Mouse (Mus musculus) forebrain, embryonic 12.5 days (tissue): Measurements from ENCODE around the gene Dnlz. TPM values are rescaled to one million over a fixed set of nuclear protein-coding genes. Genes with fewer than 3 reads are reported as not detected.

ENCODE experiments used
- ATAC-seq: fragments of 200-750 bp; cut with Nextera tagmentation; 2 replicates; pipeline ENCODE4 v1.8.0; 2017; ENCODE audit warnings: moderate TSS enrichment; ENCODE audit not compliant: low FRiP score
- H3K27ac ChIP-seq: fragments of 300-500 bp; sonication (generic); 2 replicates; pipeline ENCODE4 v1.5.1; 2016; ENCODE audit warnings: mild to moderate bottlenecking
- H3K27me3 ChIP-seq: fragments of 300-500 bp; sonication (generic); 2 replicates; pipeline ENCODE4 v1.6.1; 2016; ENCODE audit warnings: mild to moderate bottlenecking
- H3K36me3 ChIP-seq: fragments of 300-500 bp; sonication (generic); replicated peaks from 2 replicates; pipeline ENCODE4 v1.6.1; 2016; ENCODE audit warnings: mild to moderate bottlenecking
- H3K4me1 ChIP-seq: fragments of 300-500 bp; sonication (generic); 2 replicates; pipeline ENCODE4 v1.6.1; 2016
- H3K4me2 ChIP-seq: fragments of 300-500 bp; sonication (generic); 2 replicates; pipeline ENCODE4 v1.6.1; 2016; ENCODE audit warnings: mild to moderate bottlenecking, moderate library complexity
- H3K4me3 ChIP-seq: fragments of 300-500 bp; sonication (generic); replicated peaks from 2 replicates; pipeline ENCODE4 v1.5.1; 2016; ENCODE audit warnings: mild to moderate bottlenecking
- H3K9ac ChIP-seq: fragments of 300-500 bp; sonication (generic); 2 replicates; pipeline ENCODE4 v1.6.1; 2016; ENCODE audit warnings: mild to moderate bottlenecking
- H3K9me3 ChIP-seq: fragments of 300-500 bp; sonication (generic); 2 replicates; pipeline ENCODE4 v1.6.1; 2016
- WGBS: fragments of 180-500 bp; shearing (Covaris S2); methylation state at CpG from one replicate; pipeline ENCODE4 v1.1.7; 2016; 5-methylcytosine and 5-hydroxymethylcytosine counted together
- polyA plus RNA-seq: library from polyadenylated mRNA; unstranded; fragments of >200 nt; fragmentation: Nextera tagmentation; extraction: Ambion mirVana; gene quantifications from 2 replicates; pipeline ENCODE4 v1.2.1, GENCODE M21; 2016

Dnlz gene
- polyA plus RNA-seq, 1 experiment from 2014 or later: 34.5 TPM

GRCm38 (mm10) chr2:26316576-26317246, 35.2 kb downstream of the Dnlz start:
- 60% methylated on average over 9 of the region's 9 CpGs for WGBS
- Histone ChIP-seq H3K4me3 (peak overlapping the region; percentile 90), H3K9ac (peak overlapping the region; percentile 96), H3K4me2 (peak overlapping the region; percentile 96), H3K27ac (peak overlapping the region; percentile 87), H3K4me1 (peaks cover 55% of the 10 kb centered on the region), H3K9me3 (no peaks in the 10 kb centered on the region), H3K36me3 (peaks cover under 1% of the 10 kb centered on the region), H3K27me3 (no peaks in the 10 kb centered on the region)
- ATAC-seq: no peak

- H3K4me3 ChIP-seq: peak overlapping the region; percentile 90
- peak overlapping the region; percentile 96 for H3K9ac ChIP-seq
- no peaks in the 10 kb centered on the region; the same call in none of the 2 replicates for H3K36me3 ChIP-seq
- WGBS: under 1% methylated on average over 11 of the region's 11 CpGs
- ATAC-seq: peak; percentile 44
- H3K4me1 ChIP-seq: peaks cover 55% of the 10 kb centered on the region
- H3K27ac ChIP-seq: peak overlapping the region; percentile 87
- H3K27me3 ChIP-seq: no peaks in the 10 kb centered on the region
- no peaks in the 10 kb centered on the region for H3K9me3 ChIP-seq
- peak overlapping the region; percentile 96 for H3K4me2 ChIP-seq
Observed at GRCm38 (mm10) chr2:26315925-26316311, 36.0 kb downstream of the Dnlz start.

GRCm38 (mm10) chr2:26315072-26315924, 36.6 kb downstream of the Dnlz start, which contains the start of gene Gpsm1:
Gpsm1 (plus strand) TSS chr2:26315515.
- ATAC-seq: peak; percentile 92
- H3K9me3 ChIP-seq: no peaks in the 10 kb centered on the region
- H3K27ac ChIP-seq: peak within 1 kb of the TSS; percentile 87
- 0% methylated on average over 58 of the region's 66 CpGs for WGBS
- peak within 1 kb of the TSS; percentile 96 for H3K4me2 ChIP-seq
- peak within 1 kb of the TSS; percentile 90 for H3K4me3 ChIP-seq
- H3K36me3 ChIP-seq: no peaks in the 10 kb centered on the region; the same call in none of the 2 replicates
- no peaks in the 10 kb centered on the region for H3K27me3 ChIP-seq
- peak within 1 kb of the TSS; percentile 96 for H3K9ac ChIP-seq
- peaks cover 55% of the 10 kb centered on the region for H3K4me1 ChIP-seq

DNA sequence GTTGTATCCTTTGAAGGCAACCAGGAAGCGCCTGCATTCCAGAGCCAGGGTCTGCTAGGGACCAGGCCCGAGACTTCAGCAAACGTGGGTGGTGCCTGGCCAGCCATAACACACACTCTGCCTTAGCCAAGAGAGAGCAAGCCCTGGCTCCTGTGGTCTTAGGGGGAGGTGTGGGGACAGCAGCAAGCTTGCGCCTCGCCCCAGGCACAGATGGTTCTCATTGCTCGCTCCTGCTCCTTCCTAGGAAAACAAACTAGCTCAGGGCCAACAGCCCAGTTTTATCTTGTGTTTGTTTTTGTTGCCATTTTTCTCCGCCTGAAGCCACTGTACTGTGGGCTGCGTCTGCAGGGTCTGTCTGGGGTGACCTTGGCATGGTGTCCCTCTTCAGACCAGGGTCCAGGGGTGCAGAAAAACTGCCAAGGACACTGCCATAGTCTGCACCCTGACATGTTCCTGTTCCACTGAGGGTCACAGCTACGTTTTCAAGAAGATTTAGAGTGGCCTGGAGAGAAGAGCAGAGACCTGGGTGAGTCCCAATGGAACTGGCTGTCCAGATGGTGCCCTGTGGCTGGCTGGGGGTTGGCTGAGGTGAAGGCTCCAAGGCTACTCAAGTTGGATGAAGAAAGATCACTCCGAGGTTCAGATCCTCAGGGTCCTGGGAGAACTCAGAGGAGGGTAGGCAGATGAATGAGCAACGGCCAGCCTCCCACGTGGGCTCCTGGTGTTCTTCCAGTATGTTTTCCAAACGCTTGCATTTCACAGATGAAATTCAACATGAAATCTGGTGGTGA, 37.4 kb downstream of the Dnlz start:
- H3K36me3 ChIP-seq: no peaks in the 10 kb centered on the region; the same call in none of the 2 replicates
- H3K4me1 ChIP-seq: peaks cover 56% of the 10 kb centered on the region
- no peaks in the 10 kb centered on the region for H3K9me3 ChIP-seq
- peak overlapping the region; percentile 90; the same call in 1 of the 2 replicates for H3K4me3 ChIP-seq
- 73% methylated on average over 13 of the region's 13 CpGs for WGBS
- H3K4me2 ChIP-seq: peak overlapping the region; percentile 96
- peak overlapping the region; percentile 96; the same call in 1 of the 2 replicates for H3K9ac ChIP-seq
- H3K27me3 ChIP-seq: no peaks in the 10 kb centered on the region
- peak overlapping the region; percentile 87 for H3K27ac ChIP-seq
- ATAC-seq: no peak

- no peak overlapping the region for H3K4me2 ChIP-seq
- H3K27ac ChIP-seq: no peak overlapping the region
- H3K27me3 ChIP-seq: no peaks in the 10 kb centered on the region
- 79% methylated on average over 1 of the region's 1 CpGs for WGBS
- no peaks in the 10 kb centered on the region; the same call in none of the 2 replicates for H3K36me3 ChIP-seq
- H3K4me3 ChIP-seq: no peak overlapping the region
- H3K9me3 ChIP-seq: no peaks in the 10 kb centered on the region
- H3K9ac ChIP-seq: no peak overlapping the region
- ATAC-seq: no peak
- peaks cover 51% of the 10 kb centered on the region for H3K4me1 ChIP-seq
Observed at GRCm38 (mm10) chr2:26313394-26313793, 38.5 kb downstream of the Dnlz start.

DNA sequence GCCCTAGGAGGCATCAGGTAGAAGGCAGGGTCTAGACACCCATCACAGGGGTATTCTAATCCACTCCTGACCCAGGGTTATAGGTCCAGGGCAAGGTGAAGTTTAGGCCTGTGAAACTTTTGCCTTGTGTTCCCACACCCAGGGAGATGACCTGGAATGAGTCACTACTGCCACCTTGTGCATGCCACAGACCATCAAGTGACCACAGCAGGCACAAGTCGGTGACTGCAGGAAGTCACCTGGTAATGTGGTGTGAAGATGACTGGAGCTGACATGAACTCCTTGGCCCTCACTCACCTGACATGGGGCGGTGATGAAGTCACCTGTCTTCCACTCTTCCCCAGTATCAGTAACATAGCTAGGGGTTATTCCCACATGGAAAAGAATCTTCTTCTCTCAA, 39.1 kb downstream of the Dnlz start:
- ATAC-seq: no peak
- no peak overlapping the region for H3K9ac ChIP-seq
- H3K4me2 ChIP-seq: no peak overlapping the region
- 69% methylated on average over 2 of the region's 2 CpGs for WGBS
- H3K36me3 ChIP-seq: no peaks in the 10 kb centered on the region; the same call in none of the 2 replicates
- no peaks in the 10 kb centered on the region for H3K9me3 ChIP-seq
- H3K27ac ChIP-seq: no peak overlapping the region
- H3K27me3 ChIP-seq: no peaks in the 10 kb centered on the region
- peaks cover 45% of the 10 kb centered on the region for H3K4me1 ChIP-seq
- H3K4me3 ChIP-seq: no peak overlapping the region

DNA sequence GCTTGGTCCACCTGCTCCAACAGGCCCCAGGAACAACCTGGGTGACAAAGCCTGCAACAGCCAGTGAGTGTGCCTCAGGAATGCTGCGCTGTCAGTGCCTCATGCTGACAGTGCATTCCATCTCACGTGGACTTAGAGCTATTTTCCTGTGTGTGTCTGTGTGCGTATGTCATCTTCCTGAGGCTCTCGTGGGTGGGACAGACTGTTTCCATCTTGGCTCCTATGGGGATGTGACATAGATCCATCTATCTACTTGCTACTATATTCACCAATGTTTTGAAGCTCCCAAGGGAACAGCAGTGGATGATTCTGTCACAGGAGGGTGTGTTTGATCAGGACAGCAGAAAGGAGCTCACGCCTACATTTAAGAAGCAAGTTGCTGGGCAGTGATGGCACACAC, 40.0 kb downstream of the Dnlz start:
- H3K4me1 ChIP-seq: peaks cover 36% of the 10 kb centered on the region
- H3K27me3 ChIP-seq: no peaks in the 10 kb centered on the region
- H3K9ac ChIP-seq: no peak overlapping the region
- 81% methylated on average over 5 of the region's 5 CpGs for WGBS
- H3K4me3 ChIP-seq: no peak overlapping the region
- H3K9me3 ChIP-seq: no peaks in the 10 kb centered on the region
- H3K4me2 ChIP-seq: no peak overlapping the region
- H3K36me3 ChIP-seq: no peaks in the 10 kb centered on the region
- H3K27ac ChIP-seq: no peak overlapping the region
- ATAC-seq: no peak

DNA sequence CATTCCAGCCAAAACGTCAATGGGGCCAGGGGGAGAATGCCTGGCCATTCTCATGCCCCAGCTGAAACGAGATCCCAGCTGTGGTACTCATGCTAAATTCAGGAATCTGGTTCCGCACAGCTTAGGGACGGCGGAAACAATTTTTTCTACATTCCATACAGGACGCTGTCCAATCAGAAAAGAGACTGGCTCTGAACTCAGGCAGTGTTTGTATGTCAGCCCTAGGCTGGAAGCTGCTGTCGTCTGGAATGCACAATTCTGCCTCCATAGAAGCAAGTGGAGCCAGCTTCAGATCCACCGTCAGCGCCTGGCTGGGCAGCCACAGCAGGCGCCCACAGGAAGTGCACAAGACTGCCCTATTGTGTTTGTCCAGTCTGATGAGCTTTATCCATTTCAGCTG, 42.2 kb downstream of the Dnlz start:
- Histone ChIP-seq H3K9ac (no peak overlapping the region), H3K27ac (peak overlapping the region; percentile 59), H3K4me3 (no peak overlapping the region), H3K27me3 (no peaks in the 10 kb centered on the region), H3K36me3 (no peaks in the 10 kb centered on the region), H3K4me2 (peak overlapping the region; percentile 0; the same call in 1 of the 2 replicates), H3K9me3 (no peaks in the 10 kb centered on the region), H3K4me1 (peaks cover 21% of the 10 kb centered on the region)
- peak; percentile 63; the same call in 1 of the 2 replicates for ATAC-seq
- WGBS: 23% methylated on average over 10 of the region's 10 CpGs

DNA sequence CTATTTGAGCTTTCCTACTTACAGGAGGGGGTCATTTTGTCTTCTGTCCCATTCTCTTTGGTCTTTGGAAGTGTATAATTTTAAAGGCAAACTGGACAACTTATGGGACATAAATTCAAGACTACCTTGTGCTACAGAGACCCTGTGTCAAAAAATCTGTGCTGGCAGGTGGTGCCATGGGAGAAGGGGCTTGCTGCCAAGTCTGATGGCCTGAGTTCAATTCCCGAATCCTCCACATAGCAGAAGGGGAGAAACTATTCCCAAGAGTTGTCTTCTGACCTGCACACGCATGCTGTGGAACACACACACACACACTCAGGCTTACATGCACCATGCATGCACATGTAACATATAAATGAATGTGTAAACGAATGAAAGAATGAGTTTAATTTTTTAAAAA, 45.2 kb downstream of the Dnlz start:
- no peaks in the 10 kb centered on the region for H3K27me3 ChIP-seq
- no peak overlapping the region for H3K27ac ChIP-seq
- ATAC-seq: no peak
- no peaks in the 10 kb centered on the region for H3K9me3 ChIP-seq
- H3K4me3 ChIP-seq: no peak overlapping the region
- H3K9ac ChIP-seq: no peak overlapping the region
- peaks cover 13% of the 10 kb centered on the region for H3K4me1 ChIP-seq
- 91% methylated on average over 3 of the region's 3 CpGs for WGBS
- no peak overlapping the region for H3K4me2 ChIP-seq
- no peaks in the 10 kb centered on the region for H3K36me3 ChIP-seq

GRCm38 (mm10) chr2:26305555-26305954, 46.4 kb downstream of the Dnlz start:
- Histone ChIP-seq H3K36me3 (no peaks in the 10 kb centered on the region), H3K27me3 (no peaks in the 10 kb centered on the region), H3K27ac (no peak overlapping the region), H3K9me3 (no peaks in the 10 kb centered on the region), H3K4me3 (no peak overlapping the region), H3K4me1 (peaks cover 16% of the 10 kb centered on the region), H3K4me2 (no peak overlapping the region), H3K9ac (no peak overlapping the region)
- 82% methylated on average over 2 of the region's 2 CpGs for WGBS
- ATAC-seq: no peak

GRCm38 (mm10) chr2:26304711-26305110, 47.2 kb downstream of the Dnlz start:
- H3K9ac ChIP-seq: no peak overlapping the region
- peaks cover 6% of the 10 kb centered on the region; the same call in 1 of the 2 replicates for H3K27me3 ChIP-seq
- no peak overlapping the region for H3K27ac ChIP-seq
- H3K4me3 ChIP-seq: no peak overlapping the region
- 84% methylated on average over 1 of the region's 1 CpGs for WGBS
- peaks cover 19% of the 10 kb centered on the region for H3K4me1 ChIP-seq
- ATAC-seq: no peak
- no peaks in the 10 kb centered on the region for H3K36me3 ChIP-seq
- H3K9me3 ChIP-seq: no peaks in the 10 kb centered on the region
- no peak overlapping the region for H3K4me2 ChIP-seq
